Mouse (Mus musculus): ENCODE results near the gene Zkscan16.

Zkscan16 gene

DNA sequence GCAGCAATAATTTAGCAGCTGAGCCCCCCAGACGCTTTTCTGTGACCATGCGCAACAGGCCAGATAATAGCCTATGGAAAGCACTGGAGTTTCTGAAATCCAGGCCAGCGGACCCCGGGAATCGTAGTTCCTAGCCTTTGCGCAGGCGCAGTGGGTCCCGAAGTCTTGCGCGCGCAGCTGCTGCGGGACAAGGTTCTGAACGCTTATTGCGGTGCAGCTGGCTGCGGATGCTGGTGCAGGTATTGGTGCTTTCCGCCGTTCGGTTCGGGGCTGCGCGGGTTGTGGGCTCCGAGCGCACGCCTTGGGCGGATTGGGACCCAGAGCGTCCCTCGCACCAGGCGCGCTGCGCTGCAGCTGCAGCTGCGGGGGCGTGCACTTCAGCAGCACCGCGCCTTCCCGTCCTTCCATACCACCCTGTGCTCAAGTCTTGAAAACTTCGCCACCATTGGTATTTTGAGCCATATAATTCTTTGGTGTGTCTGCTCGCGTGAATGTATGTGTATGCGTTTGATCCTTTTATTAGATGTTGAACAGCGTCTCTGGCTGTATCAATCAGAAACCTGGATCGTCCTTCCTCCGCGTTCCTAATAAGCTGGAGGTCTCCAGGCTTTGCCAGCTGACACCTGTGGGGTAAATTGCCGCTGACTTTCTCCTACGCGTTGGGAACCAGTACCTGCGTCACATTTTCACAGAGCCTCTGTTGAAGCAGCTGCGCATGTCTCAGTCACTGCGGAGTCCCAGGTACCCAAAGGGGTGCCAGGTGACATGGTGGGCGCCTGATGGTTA, at the start of gene Zkscan16:
TSS of gene Zkscan16 (plus strand) at position 209 of the 786 bp plus-strand sequence.
- DNase-seq (ENCODE audit: low read depth, low spot score): peak; percentile 90

DNA sequence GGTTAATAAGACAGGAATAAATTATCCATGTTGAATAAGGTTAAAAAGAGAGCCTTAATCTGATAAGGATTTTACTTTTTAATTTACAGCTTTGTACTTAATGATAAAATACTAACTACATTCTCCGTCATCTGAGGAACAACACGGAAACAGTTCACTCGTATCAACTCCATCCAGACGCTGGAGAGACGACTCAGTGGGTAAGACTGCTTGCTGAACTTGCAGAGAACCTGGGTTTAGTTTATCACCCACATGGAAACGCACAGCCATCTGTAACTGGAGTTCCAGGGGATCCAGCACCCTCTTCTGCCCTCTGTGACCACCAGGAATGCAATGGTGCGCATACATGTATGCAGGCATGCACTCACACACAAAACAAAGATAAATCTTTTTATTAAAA, 49.0 kb upstream of the Zkscan16 start:
- DNase-seq (ENCODE audit: low read depth, low spot score): no peak

DNA sequence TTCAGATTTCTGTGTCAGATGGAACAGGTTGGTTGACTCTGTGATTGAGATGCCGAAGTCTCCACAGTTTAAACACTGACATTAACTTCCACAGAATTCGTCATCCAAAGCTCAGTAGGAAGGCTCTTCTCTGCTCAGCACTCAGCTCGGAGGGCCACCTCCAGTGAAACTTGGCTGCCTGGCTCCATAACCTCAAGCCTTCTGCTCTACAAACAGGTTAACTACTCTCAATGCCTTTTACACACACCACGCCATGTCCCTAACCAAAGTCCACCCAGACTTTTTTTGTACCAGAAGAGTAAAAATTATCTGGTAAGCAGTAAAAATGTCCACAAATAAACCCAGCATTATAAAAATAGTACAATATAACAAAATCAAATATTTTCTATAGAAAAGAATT, 46.0 kb upstream of the Zkscan16 start:
- DNase-seq (ENCODE audit: low read depth, low spot score): no peak

DNA sequence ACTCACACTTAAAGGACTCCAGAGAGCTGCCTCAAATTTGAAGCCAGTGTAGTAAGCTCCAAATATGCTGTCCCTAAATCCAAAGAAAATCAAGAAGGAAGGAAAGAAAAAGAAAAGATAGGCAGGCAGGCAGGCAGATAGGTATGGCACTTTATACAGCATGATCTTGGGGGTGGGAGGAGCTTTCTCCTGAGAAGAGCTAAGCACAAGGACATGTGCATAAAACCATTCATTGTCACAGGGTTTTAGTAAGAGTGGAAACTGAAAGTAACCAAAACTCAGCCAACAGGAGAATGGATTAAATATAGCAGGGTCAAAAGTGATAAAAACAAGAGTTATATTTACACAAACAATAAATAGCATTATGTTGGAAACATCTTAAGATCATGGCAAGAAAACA, 45.1 kb upstream of the Zkscan16 start:
- no peak for DNase-seq (ENCODE audit: low read depth, low spot score)

DNA sequence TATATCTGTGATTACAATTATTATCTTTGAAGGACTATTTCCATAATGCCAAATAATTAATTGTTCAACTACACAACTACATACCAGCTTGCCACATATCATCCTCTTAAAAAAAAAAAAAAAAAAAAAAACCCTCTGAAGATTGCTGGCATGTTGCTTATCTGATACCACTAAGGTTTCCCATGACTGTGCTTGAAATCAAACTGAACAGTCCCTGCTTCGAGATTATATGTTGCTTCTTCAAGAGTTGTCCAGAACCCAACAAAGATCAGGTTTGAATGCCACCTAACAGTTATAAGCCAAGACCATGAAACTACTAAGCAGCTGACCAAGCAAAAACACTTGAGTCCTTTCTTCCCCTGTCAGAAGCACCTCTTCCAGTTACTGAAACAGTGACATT, 36.0 kb upstream of the Zkscan16 start:
- no peak for DNase-seq (ENCODE audit: low read depth, low spot score)

GRCm38 (mm10) chr4:58910175-58911068, 33.0 kb upstream of the Zkscan16 start:
- DNase-seq (ENCODE audit: low read depth, low spot score): no peak

GRCm38 (mm10) chr4:58911069-58911830, 32.2 kb upstream of the Zkscan16 start:
- DNase-seq (ENCODE audit: low read depth, low spot score): no peak

GRCm38 (mm10) chr4:58911831-58912628, 31.4 kb upstream of the Zkscan16 start:
- no peak for DNase-seq (ENCODE audit: low read depth, low spot score)

DNA sequence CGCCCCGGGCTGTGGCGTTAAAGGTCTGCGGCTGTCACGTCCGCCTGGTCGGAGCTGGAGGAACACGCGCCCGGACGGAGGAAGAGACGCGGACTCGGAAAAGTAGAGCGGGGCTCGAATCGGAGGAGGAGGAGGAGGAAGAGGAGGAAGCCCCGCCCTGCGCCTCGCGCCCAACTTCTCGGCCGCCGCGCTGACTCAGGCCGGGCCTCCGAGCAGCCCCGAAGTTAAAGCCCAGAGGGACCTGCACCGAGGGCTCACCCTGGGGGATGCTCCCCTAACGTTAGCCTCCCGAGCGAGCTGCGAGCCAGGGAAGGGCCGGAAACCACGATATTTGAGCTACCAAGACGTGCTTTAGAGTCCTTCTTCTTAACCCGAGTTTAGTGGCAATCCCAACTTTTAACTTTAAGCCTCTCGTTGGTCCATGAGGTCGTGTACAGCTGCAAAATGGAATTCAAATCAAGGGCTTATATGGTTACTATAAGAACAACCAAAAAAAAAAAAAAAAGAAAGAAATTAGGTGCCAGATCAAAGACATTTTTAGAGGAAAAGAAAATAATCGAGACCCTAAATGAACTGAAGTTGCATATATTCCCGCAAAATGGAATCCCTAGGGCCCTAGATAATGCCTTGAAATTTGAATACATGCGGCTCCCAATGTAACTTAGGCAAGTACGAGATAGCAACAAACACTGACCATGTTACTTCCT, 30.6 kb upstream of the Zkscan16 start, which contains the start of gene Ecpas:
TSS of gene Ecpas (minus strand) at position 121 of the 707 bp plus-strand sequence.
- peak; percentile 18 for DNase-seq (ENCODE audit: low read depth, low spot score)

GRCm38 (mm10) chr4:58913336-58914026, 29.9 kb upstream of the Zkscan16 start:
- no peak for DNase-seq (ENCODE audit: low read depth, low spot score)

DNA sequence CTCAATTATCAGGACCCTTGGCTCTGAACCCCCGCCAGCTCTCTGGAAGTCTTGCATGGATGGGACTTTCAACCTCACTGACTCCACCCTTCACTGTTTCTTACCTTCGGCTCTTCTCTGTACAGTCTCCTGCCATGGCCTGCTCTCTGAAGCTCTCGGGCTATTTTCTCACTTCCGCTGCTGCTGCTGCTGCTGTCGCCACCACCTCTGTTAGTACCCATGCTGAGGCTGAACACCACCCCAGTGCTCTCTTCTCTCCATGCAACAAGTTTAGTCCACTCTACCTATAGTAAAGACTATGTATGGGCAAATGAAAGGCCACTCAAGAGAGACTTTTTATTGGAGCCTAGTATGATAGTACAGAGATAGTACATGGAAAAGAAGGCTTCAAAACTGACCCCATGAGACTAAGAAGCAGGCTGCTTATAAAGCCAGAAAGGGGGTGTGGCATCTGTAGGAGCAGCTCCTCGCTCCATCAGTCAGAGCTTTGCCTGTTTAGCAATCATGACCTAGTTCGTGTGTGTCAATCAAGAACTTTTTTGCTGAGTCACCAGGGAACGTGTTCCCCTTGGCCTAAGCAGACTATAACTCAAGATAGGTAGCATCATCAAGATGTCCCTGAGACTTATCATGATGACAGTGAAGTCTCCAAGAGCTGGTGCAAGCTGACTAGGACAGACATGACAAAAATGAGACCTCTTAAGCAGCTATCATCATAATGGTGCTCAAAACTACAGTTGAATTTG, 28.2 kb upstream of the Zkscan16 start:
- DNase-seq (ENCODE audit: low read depth, low spot score): no peak

- no peak for DNase-seq (ENCODE audit: low read depth, low spot score)
Observed at GRCm38 (mm10) chr4:58923933-58924332, 19.5 kb upstream of the Zkscan16 start.

GRCm38 (mm10) chr4:58925664-58926063, 17.8 kb upstream of the Zkscan16 start:
- no peak for DNase-seq (ENCODE audit: low read depth, low spot score)

GRCm38 (mm10) chr4:58926120-58926519, 17.3 kb upstream of the Zkscan16 start:
- DNase-seq (ENCODE audit: low read depth, low spot score): no peak

DNA sequence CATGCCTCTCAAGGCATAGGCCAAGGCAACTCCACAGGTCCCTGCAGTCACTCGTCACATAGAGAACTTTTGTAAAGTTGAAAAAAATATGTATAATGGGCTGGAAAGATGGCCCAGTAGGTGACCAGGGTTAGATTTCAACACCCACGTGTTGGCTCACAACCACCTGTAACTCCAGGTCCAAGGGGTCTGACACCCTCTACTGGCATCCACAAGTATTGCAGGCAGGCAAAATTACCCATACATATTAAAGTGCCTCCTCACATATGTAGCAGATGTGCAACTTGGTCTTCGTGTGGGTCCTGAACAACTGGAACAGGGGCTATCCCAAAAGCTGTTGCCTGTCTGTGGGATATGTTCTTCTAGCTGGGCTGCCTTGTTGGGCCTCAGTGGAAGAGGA, 15.8 kb upstream of the Zkscan16 start:
- DNase-seq (ENCODE audit: low read depth, low spot score): no peak

- no peak for DNase-seq (ENCODE audit: low read depth, low spot score)
Observed at GRCm38 (mm10) chr4:58932541-58932940, 10.9 kb upstream of the Zkscan16 start.

DNA sequence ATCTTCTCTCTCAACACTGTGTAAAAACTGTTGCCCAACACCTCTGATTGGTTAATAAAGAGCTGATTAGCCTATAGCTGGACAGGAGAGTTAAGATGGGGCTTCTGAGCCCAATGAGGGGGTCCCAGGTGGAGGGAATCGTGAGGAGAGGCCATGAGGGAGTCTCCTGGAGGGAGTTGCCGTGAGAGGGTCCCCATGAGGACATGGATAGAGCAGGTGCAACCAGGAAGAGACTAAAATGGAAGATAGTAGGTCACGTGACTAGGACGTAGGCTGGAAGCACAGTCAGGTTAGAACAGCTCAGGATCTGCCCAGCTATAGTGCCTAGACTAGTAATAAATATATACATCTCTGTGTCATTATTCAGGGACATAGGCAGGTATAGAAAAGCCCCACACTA, 9.1 kb upstream of the Zkscan16 start:
- DNase-seq (ENCODE audit: low read depth, low spot score): no peak

- peak; percentile 31 for DNase-seq (ENCODE audit: low read depth, low spot score)
Observed at GRCm38 (mm10) chr4:58934746-58935476, 8.5 kb upstream of the Zkscan16 start.
